Mouse (Mus musculus): ENCODE data around the gene Gch1.

- TF ChIP-seq POLR2A (IDR thresholded peaks at IDR 0.05; ENCODE audit: borderline replicate concordance, insufficient read depth, low read length) (no peak), CTCF (IDR thresholded peaks at IDR 0.05; ENCODE audit: borderline replicate concordance, insufficient read depth, low read depth, low read length) (no peak)
These were observed 10.4 kb downstream of the Gch1 start for GRCm38 (mm10) chr14:47178851-47179250.

All from cerebellum, adult 2 months (tissue).